Mouse (Mus musculus) cerebral cortex, adult 2 months (tissue): ENCODE results near the gene Prrt2.

Experiments
- WGBS: fragments of 180-500 bp; shearing (Covaris S2); methylation state at CpG from one replicate; pipeline ENCODE4 v1.1.7; 2018; 5-methylcytosine and 5-hydroxymethylcytosine counted together

Prrt2 gene

DNA sequence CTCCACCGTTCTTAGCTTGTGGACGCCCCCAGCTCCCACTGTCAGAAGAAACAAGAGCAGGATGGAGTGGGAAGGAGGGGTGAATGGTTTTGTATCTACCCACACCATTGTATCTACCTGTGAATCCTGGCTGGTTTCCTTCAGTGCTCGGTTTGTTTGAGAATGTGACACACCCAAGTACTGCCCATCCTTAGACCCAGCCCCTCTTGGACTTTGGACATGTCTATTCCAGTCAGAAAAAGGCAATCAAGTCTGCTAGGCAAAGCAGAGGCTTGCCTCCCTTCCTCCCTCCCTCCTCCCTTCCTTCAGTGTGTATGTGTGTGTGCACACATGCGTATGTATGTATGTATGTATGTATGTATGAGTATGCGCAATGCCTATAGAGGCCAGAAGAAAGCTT is 17.4 kb downstream of the Prrt2 start:
- 79% methylated on average over 5 of the region's 5 CpGs for WGBS

DNA sequence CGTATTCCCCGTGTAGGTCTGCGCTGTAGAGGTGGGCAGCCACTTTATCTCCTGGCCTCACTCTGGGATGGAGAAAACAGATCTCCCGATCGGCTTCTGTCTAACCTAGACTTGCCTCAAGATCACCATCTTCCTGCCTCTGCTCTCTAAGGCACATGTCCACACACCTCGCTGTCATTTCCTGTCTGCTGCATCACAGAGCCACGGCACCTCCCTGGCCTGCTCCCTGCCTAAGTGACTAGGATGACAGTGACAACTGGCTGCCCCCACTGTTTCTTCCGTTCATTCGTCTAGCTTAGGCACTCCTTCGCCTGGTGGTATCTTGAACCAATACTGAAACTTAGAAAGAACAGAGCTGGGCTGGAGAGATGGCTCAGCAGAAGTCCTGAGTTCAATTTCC is 21.4 kb downstream of the Prrt2 start:
- 83% methylated on average over 10 of the region's 10 CpGs for WGBS

DNA sequence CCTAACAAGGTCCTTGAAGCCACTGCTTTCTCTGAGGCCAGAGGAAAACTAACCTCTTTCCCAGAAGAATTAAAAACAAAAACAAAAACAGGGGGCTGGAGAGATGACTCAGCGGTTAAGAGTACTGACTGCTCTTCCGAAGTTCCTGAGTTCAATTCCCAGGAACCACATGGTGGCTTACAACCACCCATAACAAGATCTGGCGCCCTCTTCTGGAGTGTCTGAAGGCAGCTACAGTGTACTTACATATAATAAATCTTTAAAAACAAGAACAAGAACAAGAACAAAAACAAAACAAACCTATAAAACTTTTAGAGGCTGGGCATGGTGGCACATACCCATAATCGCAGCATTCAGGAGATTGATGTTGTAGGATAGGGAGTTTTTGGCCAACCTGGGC is 24.6 kb downstream of the Prrt2 start:
- WGBS, result 87% methylated on average over 4 of the region's 4 CpGs

- 88% methylated on average over 8 of the region's 8 CpGs for WGBS
Observed at GRCm38 (mm10) chr7:126988816-126989215, 32.2 kb downstream of the Prrt2 start.

DNA sequence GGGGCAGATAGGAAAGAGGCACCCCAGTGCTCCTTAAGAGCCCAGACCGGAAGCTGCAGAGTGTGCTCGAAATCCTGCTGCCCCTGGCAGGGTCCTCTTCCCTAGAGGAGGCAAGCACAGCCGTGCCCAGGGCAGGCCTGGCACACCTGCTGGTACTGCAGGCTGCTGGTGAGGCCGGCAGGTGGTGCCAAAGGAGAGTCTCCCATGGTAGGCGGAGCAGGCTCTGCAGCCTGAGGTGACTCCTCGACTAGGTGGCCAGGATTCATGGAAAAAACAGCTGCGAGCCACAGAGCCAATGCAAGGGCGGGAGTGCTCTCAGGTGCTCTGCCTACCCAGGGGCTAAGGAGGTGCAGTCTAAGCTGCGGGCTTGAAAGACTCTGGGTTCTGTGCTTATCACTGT is 34.7 kb downstream of the Prrt2 start:
- WGBS, result 41% methylated on average over 9 of the region's 9 CpGs

- 36% methylated on average over 10 of the region's 10 CpGs for WGBS
Observed at GRCm38 (mm10) chr7:126984667-126985444, 36.2 kb downstream of the Prrt2 start.

GRCm38 (mm10) chr7:126983113-126983512 is 37.9 kb downstream of the Prrt2 start:
- WGBS, result 60% methylated on average over 7 of the region's 7 CpGs

- 89% methylated on average over 4 of the region's 4 CpGs for WGBS
Observed at GRCm38 (mm10) chr7:126982054-126982453, 39.0 kb downstream of the Prrt2 start.

DNA sequence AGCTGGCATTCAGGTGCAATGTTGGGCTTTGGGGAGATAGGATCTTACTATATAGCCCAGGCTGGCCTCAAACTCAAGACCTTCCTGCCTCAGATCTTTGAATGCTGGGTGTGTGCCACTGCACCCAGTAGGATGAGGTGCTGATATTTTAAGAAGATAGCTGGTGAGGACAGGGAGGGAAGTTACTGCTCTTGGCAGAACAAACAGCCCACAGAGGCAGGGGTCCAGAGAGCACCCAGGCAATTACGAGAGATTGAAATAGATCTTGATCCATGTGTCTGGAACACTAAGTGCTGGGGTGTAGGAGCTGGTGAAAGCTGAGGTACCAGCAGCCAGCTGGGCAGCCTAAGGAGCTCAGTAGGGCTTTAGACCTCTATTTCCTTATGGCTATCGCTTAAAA is 39.4 kb downstream of the Prrt2 start:
- WGBS, result 56% methylated on average over 2 of the region's 2 CpGs

DNA sequence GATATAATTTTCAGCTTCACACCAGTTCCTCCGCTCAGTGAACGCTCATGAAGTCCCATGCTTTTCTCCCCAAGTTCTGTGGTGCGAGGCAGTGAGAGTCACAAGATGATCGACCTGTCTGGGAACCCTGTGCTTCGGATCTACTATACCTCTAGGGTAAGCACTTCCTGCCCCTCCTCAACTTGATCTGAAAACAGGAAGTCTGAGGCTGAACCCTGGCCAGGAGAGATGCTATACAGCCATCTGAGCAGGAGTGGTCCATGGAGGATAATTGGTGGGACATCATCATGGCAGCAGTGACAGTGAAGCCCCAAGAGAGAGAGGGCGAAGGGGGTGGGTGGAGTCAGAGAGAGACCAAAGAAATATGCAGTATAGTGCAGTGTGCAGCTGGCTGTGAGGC is 42.2 kb downstream of the Prrt2 start:
- WGBS, result 87% methylated on average over 6 of the region's 6 CpGs

DNA sequence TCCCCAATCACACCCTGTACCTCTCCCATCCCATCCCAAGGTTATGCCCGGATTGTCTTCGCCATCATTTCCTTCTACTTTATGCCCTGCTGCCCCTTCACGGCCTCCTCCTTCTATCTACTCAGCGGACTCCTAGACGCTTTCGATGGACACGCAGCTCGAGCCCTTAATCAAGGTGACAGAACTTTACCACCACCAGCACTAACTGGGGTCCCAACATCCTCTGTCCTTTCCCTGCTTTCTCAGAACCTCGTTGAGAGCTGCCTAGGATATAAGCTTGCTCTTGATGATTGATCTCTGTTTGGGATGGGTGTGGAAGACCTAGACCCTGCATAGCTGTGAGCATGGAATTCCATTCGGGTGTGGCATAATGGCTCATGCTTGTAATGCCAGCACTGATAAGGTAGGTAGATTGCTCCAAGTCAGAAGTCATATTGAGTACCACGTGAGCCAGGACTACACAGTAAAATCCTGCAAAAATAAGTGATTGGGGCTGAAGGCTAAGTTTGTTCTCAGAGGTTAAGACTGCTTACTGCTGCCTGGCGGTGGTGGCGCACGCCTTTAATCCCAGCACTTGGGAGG is 44.0 kb downstream of the Prrt2 start:
- 23% methylated on average over 14 of the region's 14 CpGs for WGBS

DNA sequence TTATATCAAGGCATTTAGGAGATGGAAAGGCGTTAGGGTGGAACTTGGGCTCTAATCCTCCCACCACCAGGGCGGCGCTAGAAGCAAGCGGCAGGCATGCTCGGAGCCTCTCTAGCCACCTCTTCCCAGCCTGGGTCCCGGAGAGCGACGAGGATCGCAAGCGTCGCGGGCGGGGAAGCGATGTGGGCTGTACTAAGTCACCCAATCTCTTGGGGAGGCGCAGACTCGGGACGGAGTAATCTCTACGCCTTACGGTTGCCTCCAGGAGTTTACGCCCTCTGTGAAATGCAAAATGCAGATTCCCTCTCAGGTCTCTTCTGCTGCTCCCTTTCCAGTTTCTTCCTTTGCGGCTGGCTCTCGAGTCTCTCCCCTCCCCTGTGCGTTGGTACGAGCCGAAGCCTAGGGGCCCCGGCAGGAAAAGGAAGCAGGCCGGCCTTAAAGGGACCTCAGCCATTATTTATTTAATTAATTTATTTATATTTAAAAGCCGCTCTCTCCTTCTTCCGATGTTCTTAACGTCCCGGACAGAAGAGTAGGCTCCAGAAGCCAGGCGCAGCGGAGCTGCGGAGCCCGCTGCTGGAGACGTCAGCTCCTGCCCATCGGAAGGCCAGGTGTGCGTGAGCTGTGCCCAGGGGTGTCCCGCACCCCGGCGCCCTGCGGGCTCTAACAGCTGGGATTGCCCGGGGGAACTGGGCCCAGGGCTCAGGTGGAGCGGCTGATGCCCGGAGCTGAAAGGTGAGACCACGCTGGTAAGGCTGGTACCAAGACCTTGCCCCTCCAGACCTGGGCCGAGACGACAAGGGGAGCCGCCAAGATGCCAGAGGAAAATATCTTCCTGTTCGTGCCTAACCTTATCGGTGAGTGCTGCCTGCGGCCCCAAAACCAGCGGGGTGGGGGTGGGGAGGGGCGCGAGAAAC is 44.8 kb downstream of the Prrt2 start, which contains the start of gene Cdiptos:
Gene Cdiptos (minus strand): TSS at position 149 of the 917 bp plus-strand sequence.
- WGBS, result under 1% methylated on average over 55 of the region's 55 CpGs

GRCm38 (mm10) chr7:126975893-126975949 is 45.3 kb downstream of the Prrt2 start, which contains the start of gene Cdipt:
TSS of gene Cdipt (plus strand) at chr7:126975914.
- 4% methylated on average over 1 of the region's 1 CpGs for WGBS

- 5% methylated on average over 8 of the region's 8 CpGs for WGBS
Observed at GRCm38 (mm10) chr7:126975493-126975892, 45.5 kb downstream of the Prrt2 start.
